Mouse (Mus musculus): ENCODE data around the gene Snrnp25.

Snrnp25 gene

GRCm38 (mm10) chr11:32225222-32226104, 20.2 kb downstream of the Snrnp25 start:
- no peak for DNase-seq

- DNase-seq = peak; percentile 90 to 91
Measured at GRCm38 (mm10) chr11:32226124-32226871, 21.1 kb downstream of the Snrnp25 start, which contains the start of gene Mpg. Gene Mpg (plus strand): TSS chr11:32226505.

DNA sequence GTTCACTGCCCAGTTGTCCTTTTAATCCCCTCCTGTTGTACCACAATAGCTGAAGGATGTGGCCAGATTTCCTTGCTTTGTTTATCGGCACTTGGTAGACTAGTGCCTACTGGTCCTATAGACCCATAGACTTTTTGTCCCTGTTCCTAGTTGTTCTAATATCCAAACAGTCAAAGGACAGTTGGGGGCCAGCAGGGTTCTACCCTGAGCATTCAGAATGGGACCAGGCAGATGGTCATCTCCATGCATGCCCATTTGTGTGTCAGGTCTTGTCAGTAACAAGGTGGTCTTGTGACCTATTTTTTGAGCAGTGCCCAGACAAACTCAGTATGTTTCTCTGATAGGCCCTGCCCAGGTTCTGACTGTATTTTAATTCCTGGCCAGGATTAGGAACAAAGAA, 21.8 kb downstream of the Snrnp25 start:
- no peak for DNase-seq

- no peak for DNase-seq
Measured at GRCm38 (mm10) chr11:32227555-32227954, 22.3 kb downstream of the Snrnp25 start.

DNA sequence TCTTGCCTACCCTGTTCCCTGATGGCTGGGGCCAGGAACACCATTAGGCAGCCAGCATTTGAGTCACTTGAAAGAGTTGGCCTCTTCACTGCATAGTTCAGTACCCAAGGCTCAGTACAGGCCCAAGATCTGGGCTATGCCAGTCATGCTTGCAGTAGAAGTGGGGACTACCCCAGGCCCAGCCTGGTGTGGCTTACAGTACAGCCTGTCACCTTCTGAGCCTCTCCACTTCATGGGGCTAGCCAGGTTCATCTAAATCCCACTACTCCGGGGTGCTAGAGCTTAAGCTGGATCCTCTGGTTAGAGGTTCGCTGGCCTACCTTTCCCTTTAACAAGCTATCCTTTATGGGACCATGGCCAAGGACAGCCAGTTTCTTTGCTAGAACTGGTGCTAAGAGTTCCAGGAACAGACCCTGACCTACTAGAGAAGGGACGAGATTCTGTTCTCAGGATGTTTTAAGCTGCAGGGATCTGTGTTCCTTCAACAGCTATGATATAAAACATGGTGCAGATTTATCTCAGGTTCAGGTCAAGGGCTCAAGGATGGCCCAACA, 23.2 kb downstream of the Snrnp25 start:
- no peak for DNase-seq

DNA sequence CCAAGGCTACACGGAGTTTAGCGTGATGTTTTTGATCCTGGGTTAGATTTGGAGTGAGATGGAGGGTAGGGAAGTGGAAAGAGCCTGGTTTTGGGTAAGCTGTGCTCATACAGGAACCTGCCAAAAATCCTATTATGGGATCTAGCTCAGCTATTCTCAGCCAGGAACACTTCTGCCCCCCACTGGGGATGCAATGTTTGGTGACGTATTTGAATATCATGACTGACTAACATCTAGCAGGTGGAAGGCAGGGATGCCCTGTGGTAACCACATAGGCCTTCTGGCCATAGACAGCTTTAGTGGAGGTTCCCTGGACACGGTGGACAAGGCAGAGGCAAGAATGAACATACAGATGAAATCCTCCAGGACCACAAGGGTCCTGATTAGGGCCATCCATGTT, 25.0 kb downstream of the Snrnp25 start:
- no peak for DNase-seq

GRCm38 (mm10) chr11:32231125-32231524, 25.9 kb downstream of the Snrnp25 start:
- no peak for DNase-seq

- no peak for DNase-seq
Measured at GRCm38 (mm10) chr11:32232848-32233247, 27.6 kb downstream of the Snrnp25 start.

DNA sequence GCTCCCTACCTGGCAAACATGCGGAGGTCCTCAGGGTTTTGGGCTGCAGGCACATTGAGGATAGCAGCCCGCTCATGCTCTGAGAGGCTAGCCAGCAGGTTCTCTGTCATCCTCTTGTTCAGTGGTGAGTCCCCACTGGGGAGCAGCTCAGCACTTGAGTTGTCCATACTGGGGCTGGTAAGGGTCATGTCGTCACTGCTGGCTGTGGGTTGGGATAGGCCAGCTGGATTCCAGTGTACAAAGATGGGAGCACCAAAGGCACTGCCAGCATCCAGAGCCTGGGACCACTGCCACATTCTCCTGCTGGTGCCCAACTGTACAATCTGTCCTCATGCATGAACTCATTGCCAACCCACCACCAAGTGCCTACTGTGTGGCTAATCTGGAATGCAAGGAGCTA, 28.7 kb downstream of the Snrnp25 start:
- DNase-seq = no peak

DNA sequence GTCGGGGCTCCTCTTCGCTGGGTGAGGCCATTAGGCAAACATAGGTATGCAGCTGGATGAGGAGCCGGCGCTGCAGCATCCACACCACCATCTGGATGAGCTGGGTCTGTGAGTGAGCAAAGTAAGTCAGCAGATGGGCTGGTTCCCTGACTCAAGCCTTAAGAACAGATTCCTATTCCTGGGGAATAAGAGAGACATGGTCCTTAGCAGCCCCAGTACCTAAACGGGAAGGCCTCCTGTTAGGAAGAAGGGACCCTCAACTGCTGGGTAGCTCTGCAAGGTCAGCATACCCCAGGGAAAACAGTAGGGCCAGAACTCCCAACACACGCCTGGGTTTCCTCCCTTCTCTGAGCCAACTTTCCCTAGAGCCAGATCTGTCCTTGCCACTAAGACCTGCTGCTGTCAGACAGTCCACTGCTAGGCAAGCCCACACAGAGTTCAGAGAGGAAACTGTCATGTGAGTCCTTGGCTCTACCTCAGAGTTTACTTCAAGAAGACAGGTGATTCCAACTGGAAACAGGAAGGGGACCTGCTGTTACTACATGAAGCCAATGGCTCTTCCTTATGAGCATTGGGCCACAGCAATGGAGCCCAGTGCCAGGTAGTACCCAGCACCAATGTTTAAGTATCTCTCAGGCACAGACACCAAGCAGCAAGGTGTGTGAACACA, 29.7 kb downstream of the Snrnp25 start:
- DNase-seq = no peak

DNA sequence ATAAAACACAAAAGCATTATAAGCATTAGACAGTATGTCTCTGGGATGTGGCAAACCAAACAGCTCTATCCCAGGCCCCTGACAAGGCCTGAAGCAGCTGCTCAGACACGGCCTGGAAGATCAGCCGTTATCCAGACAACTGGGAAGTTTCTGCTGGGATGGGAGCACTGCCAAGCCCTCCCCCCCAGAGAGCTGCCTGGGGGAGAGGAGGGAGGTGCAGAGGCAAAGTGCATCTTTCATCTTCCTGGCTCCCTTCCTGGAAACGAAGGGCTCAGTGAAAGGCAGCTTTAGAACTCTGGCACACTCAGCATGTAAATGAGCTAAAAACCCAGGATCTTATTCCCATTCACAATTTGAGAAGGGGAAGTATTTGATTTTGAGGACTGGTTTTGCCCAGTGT, 30.4 kb downstream of the Snrnp25 start:
- no peak for DNase-seq

- DNase-seq = no peak
Measured at GRCm38 (mm10) chr11:32236132-32236531, 30.9 kb downstream of the Snrnp25 start.

DNA sequence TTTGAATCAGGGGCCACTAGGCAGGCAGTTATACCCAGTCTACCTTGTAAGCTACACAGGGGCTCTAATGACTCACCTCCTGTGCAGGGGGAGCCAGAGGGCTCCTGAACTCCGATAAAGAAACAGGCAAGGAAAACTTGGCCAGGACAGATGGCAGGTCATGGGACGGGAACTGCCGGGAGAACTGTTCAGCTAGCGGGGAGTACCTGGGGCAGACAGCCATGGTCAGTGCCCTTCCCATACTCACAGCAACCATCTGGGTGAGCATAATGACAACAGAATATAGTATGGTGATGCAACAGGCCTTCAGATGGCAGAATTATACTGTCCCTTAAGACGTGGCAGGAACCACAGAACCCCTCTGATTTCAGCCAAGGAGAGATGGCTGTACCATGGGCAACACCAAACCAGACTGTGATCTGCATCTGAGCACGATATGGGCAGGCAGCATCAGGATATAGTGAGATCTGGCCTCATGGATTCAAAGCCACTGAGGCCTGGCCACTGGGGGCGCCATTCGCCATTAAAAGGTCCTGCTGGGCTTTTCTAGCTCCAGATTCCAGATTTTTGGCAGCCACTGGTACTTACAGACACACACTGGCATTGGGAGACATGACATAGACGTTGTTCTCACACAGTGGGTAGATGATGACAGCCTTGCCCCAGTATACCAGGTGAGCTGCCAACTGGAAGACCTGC, 31.6 kb downstream of the Snrnp25 start:
- DNase-seq = peak in 1 of 2 experiments; percentile 26

DNA sequence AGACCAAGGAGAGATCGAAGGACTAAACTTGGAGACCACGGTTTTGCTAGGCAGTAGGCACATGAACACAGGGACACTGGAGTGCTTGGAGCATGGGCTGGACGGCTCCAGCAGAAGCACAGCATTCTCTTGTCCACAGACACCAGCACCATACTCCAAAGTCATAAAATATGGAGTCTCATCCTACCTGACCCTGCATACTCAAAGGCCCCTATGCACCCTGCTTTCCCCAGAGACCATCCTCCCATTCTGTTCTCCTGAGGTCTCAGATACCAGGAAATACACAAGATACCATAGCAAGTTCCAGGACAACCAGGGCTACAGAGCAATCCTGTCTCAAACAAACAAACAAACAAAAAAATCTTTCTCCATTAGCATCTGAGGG, 32.2 kb downstream of the Snrnp25 start:
- no peak for DNase-seq

GRCm38 (mm10) chr11:32238093-32238860, 33.1 kb downstream of the Snrnp25 start:
- DNase-seq = peak; percentile 70 to 77

GRCm38 (mm10) chr11:32241391-32241790, 36.2 kb downstream of the Snrnp25 start:
- no peak for DNase-seq

GRCm38 (mm10) chr11:32242209-32242608, 37.0 kb downstream of the Snrnp25 start:
- no peak for DNase-seq

DNA sequence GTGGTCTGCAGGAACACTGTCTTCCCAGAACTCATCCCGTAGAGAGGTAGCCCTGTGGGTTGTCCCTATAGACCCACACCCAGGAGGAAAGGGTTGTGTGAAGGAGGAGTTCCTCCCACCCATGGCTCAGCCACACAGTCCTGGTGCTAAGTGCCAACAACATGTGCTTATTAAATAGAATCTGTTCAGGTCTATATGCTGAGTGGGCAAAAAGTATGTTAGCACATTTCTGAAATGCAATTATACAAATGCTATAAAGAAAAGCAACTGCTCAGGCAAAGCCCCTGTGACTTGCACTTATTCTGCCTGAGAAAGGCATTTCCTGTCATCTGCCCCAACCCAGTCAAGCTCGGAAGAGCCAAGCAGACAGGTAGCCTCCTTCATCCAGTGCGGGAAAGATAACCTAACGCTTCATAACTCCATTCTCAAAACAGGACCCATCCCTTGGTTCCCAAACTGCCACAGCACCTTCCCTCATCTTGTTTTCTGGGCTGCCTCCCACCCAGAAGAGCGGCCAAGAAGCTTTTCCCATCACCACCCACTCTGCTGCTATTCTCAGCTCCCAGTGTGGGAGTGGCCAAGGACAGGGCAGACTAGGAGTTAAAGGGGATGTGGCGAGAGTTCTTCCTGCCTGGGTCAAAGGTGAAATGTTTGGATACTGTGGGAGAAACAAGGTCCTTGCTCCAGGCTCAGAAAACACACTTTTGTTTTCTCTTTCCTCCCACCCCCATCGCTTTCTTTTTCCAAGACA, 38.2 kb downstream of the Snrnp25 start:
- no peak for DNase-seq

DNA sequence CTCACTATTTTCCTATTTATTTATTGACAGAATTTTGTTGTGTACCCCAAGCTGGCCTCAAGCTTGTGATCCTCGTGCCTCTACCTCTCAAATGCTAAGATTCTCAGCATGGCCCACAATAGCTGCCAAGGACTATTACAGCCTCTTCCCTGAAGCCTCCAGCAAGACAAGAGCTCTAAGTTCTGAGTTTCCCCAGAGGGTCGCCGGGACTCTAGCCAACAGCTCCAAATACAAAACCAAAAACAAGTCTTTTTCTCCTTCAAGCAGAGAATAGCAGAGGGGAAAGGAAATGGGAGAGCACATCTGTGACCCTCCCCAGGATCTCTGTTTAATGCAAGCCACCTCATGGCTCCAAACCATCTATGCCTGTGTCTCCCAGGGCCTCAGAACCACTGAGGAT, 38.8 kb downstream of the Snrnp25 start:
- no peak for DNase-seq

- no peak for DNase-seq
Measured at GRCm38 (mm10) chr11:32244617-32245016, 39.4 kb downstream of the Snrnp25 start.

GRCm38 (mm10) chr11:32245614-32246013, 40.4 kb downstream of the Snrnp25 start:
- DNase-seq = no peak

All from thymus, postnatal 36 days (tissue).